Mouse (Mus musculus) embryonic facial prominence, embryonic 13.5 days (tissue): ENCODE measurements around the gene Yy1. TPM values are rescaled to one million over a fixed set of nuclear protein-coding genes. Genes with fewer than 3 reads are reported as not detected.
"Not testable (repeated sequence)": the region's sequence is repeated elsewhere in the genome, so short reads cannot be mapped to it uniquely, and the experiment has no call there.

ENCODE experiments used
- ATAC-seq: fragments of 200-750 bp; cut with Nextera tagmentation; 2 replicates; pipeline ENCODE4 v1.8.0; 2017; ENCODE audit warnings: low read depth; ENCODE audit not compliant: insufficient number of reproducible peaks, insufficient read depth, low FRiP score, low TSS enrichment
- H3K27ac ChIP-seq: fragments of 300-500 bp; sonication (generic); 2 replicates; pipeline ENCODE4 v1.5.1; 2015; ENCODE audit warnings: moderate library complexity, mild to moderate bottlenecking, inconsistent platforms
- H3K27me3 ChIP-seq: fragments of 300-500 bp; sonication (generic); 2 replicates; pipeline ENCODE4 v1.6.1; 2015; ENCODE audit warnings: mild to moderate bottlenecking, inconsistent platforms
- H3K36me3 ChIP-seq: fragments of 300-500 bp; sonication (generic); 2 replicates; pipeline ENCODE4 v1.6.1; 2015; ENCODE audit warnings: mild to moderate bottlenecking, inconsistent platforms
- H3K4me1 ChIP-seq: fragments of 300-500 bp; sonication (generic); 2 replicates; pipeline ENCODE4 v1.6.1; 2015; ENCODE audit warnings: inconsistent platforms
- H3K4me2 ChIP-seq: fragments of 300-500 bp; sonication (generic); 2 replicates; pipeline ENCODE4 v1.6.1; 2015; ENCODE audit warnings: moderate library complexity, mild to moderate bottlenecking, inconsistent platforms
- H3K4me3 ChIP-seq: fragments of 300-500 bp; sonication (generic); 2 replicates; pipeline ENCODE4 v1.5.1; 2015; ENCODE audit warnings: mild to moderate bottlenecking, inconsistent platforms
- H3K9ac ChIP-seq: fragments of 300-500 bp; sonication (generic); 2 replicates; pipeline ENCODE4 v1.6.1; 2015; ENCODE audit warnings: mild to moderate bottlenecking, inconsistent platforms
- H3K9me3 ChIP-seq: fragments of 300-500 bp; sonication (generic); 2 replicates; pipeline ENCODE4 v1.6.1; 2016; ENCODE audit warnings: inconsistent platforms
- WGBS: fragments of 180-500 bp; shearing (Covaris S2); methylation state at CpG from one replicate; pipeline ENCODE4 v1.1.7; 2015; ENCODE audit warnings: mixed read lengths; 5-methylcytosine and 5-hydroxymethylcytosine counted together
- polyA plus RNA-seq: library from polyadenylated mRNA; unstranded; fragments of >200 nt; fragmentation: Nextera tagmentation; extraction: Ambion mirVana; gene quantifications from 2 replicates; pipeline ENCODE4 v1.2.1, GENCODE M21; 2015

Yy1 gene
- polyA plus RNA-seq, 1 experiment from 2014 or later = 21.3 TPM

GRCm38 (mm10) chr12:108842663-108843062 lies 49.9 kb downstream of the Yy1 start:
- ATAC-seq = no peak
- Histone ChIP-seq H3K9ac (no peak overlapping the region), H3K36me3 (peaks cover 66% of the 10 kb centered on the region), H3K9me3 (no peaks in the 10 kb centered on the region), H3K4me2 (no peak overlapping the region), H3K27ac (no peak overlapping the region), H3K4me3 (no peak overlapping the region), H3K4me1 (peaks cover 14% of the 10 kb centered on the region), H3K27me3 (no peaks in the 10 kb centered on the region)
- WGBS = 85% methylated on average over 7 of the region's 7 CpGs

- H3K4me1 ChIP-seq, H3K27ac ChIP-seq, H3K27me3 ChIP-seq, H3K4me2 ChIP-seq, H3K9ac ChIP-seq, H3K4me3 ChIP-seq, H3K9me3 ChIP-seq, ATAC-seq: not testable (repeated sequence)
- peaks cover 36% of the 10 kb centered on the region for H3K36me3 ChIP-seq
- 91% methylated on average over 3 of the region's 3 CpGs for WGBS
These were observed 55.3 kb downstream of the Yy1 start for GRCm38 (mm10) chr12:108848033-108848432.

- peaks cover 28% of the 10 kb centered on the region for H3K36me3 ChIP-seq
- no peaks in the 10 kb centered on the region for H3K9me3 ChIP-seq
- no peak overlapping the region for H3K27ac ChIP-seq
- H3K4me1 ChIP-seq = no peaks in the 10 kb centered on the region
- 82% methylated on average over 4 of the region's 4 CpGs for WGBS
- no peak overlapping the region for H3K4me2 ChIP-seq
- ATAC-seq = no peak
- no peak overlapping the region for H3K4me3 ChIP-seq
- no peaks in the 10 kb centered on the region for H3K27me3 ChIP-seq
- H3K9ac ChIP-seq = no peak overlapping the region
These were observed 56.8 kb downstream of the Yy1 start for GRCm38 (mm10) chr12:108849488-108850022.

GRCm38 (mm10) chr12:108850129-108850528 lies 57.4 kb downstream of the Yy1 start:
- H3K4me3 ChIP-seq = no peak overlapping the region
- H3K9ac ChIP-seq = no peak overlapping the region
- ATAC-seq = no peak
- no peak overlapping the region for H3K4me2 ChIP-seq
- no peaks in the 10 kb centered on the region for H3K9me3 ChIP-seq
- H3K27ac ChIP-seq = no peak overlapping the region
- no peaks in the 10 kb centered on the region for H3K4me1 ChIP-seq
- no peaks in the 10 kb centered on the region for H3K27me3 ChIP-seq
- 46% methylated on average over 8 of the region's 8 CpGs for WGBS
- H3K36me3 ChIP-seq = peaks cover 24% of the 10 kb centered on the region

- H3K4me1 ChIP-seq = no peaks in the 10 kb centered on the region
- H3K27me3 ChIP-seq = no peaks in the 10 kb centered on the region
- 87% methylated on average over 8 of the region's 8 CpGs for WGBS
- ATAC-seq = no peak
- H3K4me2 ChIP-seq = no peak overlapping the region
- no peak overlapping the region for H3K27ac ChIP-seq
- H3K9ac ChIP-seq = no peak overlapping the region
- H3K36me3 ChIP-seq = peaks cover 24% of the 10 kb centered on the region
- H3K9me3 ChIP-seq = no peaks in the 10 kb centered on the region
- H3K4me3 ChIP-seq = no peak overlapping the region
These were observed 58.1 kb downstream of the Yy1 start for GRCm38 (mm10) chr12:108850886-108851285.

- Histone ChIP-seq H3K4me1 (no peaks in the 10 kb centered on the region; the same call in 1 of the 2 replicates), H3K4me3 (no peak overlapping the region), H3K9ac (no peak overlapping the region), H3K27me3 (no peaks in the 10 kb centered on the region), H3K27ac (no peak overlapping the region), H3K4me2 (no peak overlapping the region), H3K36me3 (peaks cover 21% of the 10 kb centered on the region), H3K9me3 (no peaks in the 10 kb centered on the region)
- no peak for ATAC-seq
- 90% methylated on average over 8 of the region's 8 CpGs for WGBS
These were observed 60.0 kb downstream of the Yy1 start for GRCm38 (mm10) chr12:108852822-108853221.

GRCm38 (mm10) chr12:108855081-108855480 lies 62.3 kb downstream of the Yy1 start:
- Histone ChIP-seq H3K27me3 (no peaks in the 10 kb centered on the region), H3K4me2 (no peak overlapping the region), H3K4me3 (no peak overlapping the region), H3K27ac (no peak overlapping the region), H3K9me3 (no peaks in the 10 kb centered on the region), H3K36me3 (peaks cover 34% of the 10 kb centered on the region), H3K9ac (no peak overlapping the region), H3K4me1 (no peaks in the 10 kb centered on the region; the same call in 1 of the 2 replicates)
- WGBS = 86% methylated on average over 10 of the region's 10 CpGs
- no peak for ATAC-seq

- no peak overlapping the region for H3K27ac ChIP-seq
These were observed 63.4 kb downstream of the Yy1 start for GRCm38 (mm10) chr12:108856186-108856585.

GRCm38 (mm10) chr12:108857109-108857508 lies 64.3 kb downstream of the Yy1 start:
- H3K4me1 ChIP-seq = no peaks in the 10 kb centered on the region; the same call in 1 of the 2 replicates
- H3K36me3 ChIP-seq = peaks cover 52% of the 10 kb centered on the region
- no peaks in the 10 kb centered on the region for H3K9me3 ChIP-seq
- no peak overlapping the region for H3K4me2 ChIP-seq
- 87% methylated on average over 7 of the region's 7 CpGs for WGBS
- H3K4me3 ChIP-seq = no peak overlapping the region
- H3K27ac ChIP-seq = no peak overlapping the region
- ATAC-seq = no peak
- H3K27me3 ChIP-seq = no peaks in the 10 kb centered on the region
- H3K9ac ChIP-seq = no peak overlapping the region

More at GRCm38 (mm10) chr12:108856186-108856585, 63.4 kb downstream of the Yy1 start:
- Histone ChIP-seq H3K4me3 (no peak overlapping the region), H3K9me3 (no peaks in the 10 kb centered on the region), H3K9ac (no peak overlapping the region), H3K36me3 (peaks cover 45% of the 10 kb centered on the region), H3K4me2 (no peak overlapping the region), H3K4me1 (no peaks in the 10 kb centered on the region; the same call in 1 of the 2 replicates), H3K27me3 (no peaks in the 10 kb centered on the region)
- 73% methylated on average over 8 of the region's 8 CpGs for WGBS
- no peak for ATAC-seq

- WGBS = 66% methylated on average over 7 of the region's 7 CpGs
- Histone ChIP-seq H3K27ac (no peak overlapping the region), H3K9ac (no peak overlapping the region), H3K27me3 (no peaks in the 10 kb centered on the region), H3K4me3 (no peak overlapping the region), H3K4me1 (no peaks in the 10 kb centered on the region; the same call in 1 of the 2 replicates), H3K9me3 (no peaks in the 10 kb centered on the region), H3K36me3 (peaks cover 58% of the 10 kb centered on the region), H3K4me2 (no peak overlapping the region)
- ATAC-seq = no peak
These were observed 64.9 kb downstream of the Yy1 start for GRCm38 (mm10) chr12:108857589-108858184.

GRCm38 (mm10) chr12:108858486-108858885 lies 65.7 kb downstream of the Yy1 start:
- Histone ChIP-seq H3K36me3 (peaks cover 66% of the 10 kb centered on the region), H3K27me3 (no peaks in the 10 kb centered on the region), H3K9me3 (no peaks in the 10 kb centered on the region), H3K4me2 (no peak overlapping the region), H3K4me1 (no peaks in the 10 kb centered on the region; the same call in 1 of the 2 replicates), H3K4me3 (no peak overlapping the region), H3K27ac (no peak overlapping the region), H3K9ac (no peak overlapping the region)
- WGBS = 85% methylated on average over 5 of the region's 5 CpGs
- ATAC-seq = no peak

GRCm38 (mm10) chr12:108865007-108865494 lies 72.3 kb downstream of the Yy1 start:
- Histone ChIP-seq H3K4me3 (no peak overlapping the region), H3K9ac (no peak overlapping the region), H3K27me3 (no peaks in the 10 kb centered on the region), H3K27ac (no peak overlapping the region), H3K4me2 (no peak overlapping the region), H3K36me3 (peaks cover 98% of the 10 kb centered on the region), H3K4me1 (no peaks in the 10 kb centered on the region), H3K9me3 (no peaks in the 10 kb centered on the region)
- ATAC-seq = no peak
- WGBS = 90% methylated on average over 6 of the region's 6 CpGs
